Mouse (Mus musculus) cortical plate, adult 2 months (tissue): ENCODE measurements at regions not wholly inside any gene's neighbourhood (a gene's known extent, or its start where the extent isn't known, plus 50 kb on each side); places are given as distances from the start of the nearest gene placed in this dataset.

Experiments used
- CTCF ChIP-seq: fragments of 200-500 bp; IDR thresholded peaks from 2 replicates; pipeline ENCODE4 v1.5.1; 2011; ENCODE audit warnings: mild to moderate bottlenecking, control low read depth, low read length; ENCODE audit not compliant: insufficient read depth; ENCODE audit errors: extremely low read depth
- POLR2A ChIP-seq: fragments of 200-500 bp; IDR thresholded peaks from 2 replicates; pipeline ENCODE4 v1.6.1; 2011; ENCODE audit warnings: mild to moderate bottlenecking, low read length, control low read depth; ENCODE audit not compliant: insufficient read depth; ENCODE audit errors: extremely low read depth

DNA sequence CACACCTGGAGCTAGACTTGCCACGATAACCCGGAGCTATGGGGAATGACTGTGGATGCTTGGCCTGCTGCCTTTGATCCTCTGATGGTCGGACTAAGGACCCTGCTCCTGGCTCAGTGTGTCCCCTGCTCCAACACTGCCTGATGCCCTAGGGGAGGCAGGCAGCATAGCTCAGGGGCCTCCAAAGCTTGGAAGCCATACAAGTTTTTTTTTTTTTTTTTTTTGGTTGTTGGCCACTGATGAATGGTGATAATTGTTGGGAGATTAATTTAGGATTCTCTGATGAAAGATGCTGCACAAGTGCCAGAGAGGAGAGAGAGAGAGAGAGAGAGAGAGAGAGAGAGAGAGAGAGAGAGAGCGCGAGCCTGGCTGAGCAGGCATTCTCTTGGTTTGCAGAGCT lies 211.6 kb upstream of the Msx2 start:
- TF ChIP-seq CTCF (no peak), POLR2A (no peak)
